Mouse (Mus musculus): Measurements from ENCODE around the gene Vamp5.
A peak's percentile ranks its signal among the peaks of the same experiment; 100 is the strongest.

GRCm38 (mm10) chr6:72378510-72379234 is 1.6 kb downstream of the Vamp5 start:
- TF ChIP-seq CTCF (IDR thresholded peaks at IDR 0.05) (peak; percentile 18; the same call in 1 of the 2 replicates), EP300 (IDR thresholded peaks at IDR 0.05; ENCODE audit: insufficient read depth, low read depth, low read length) (no peak)

Measured in heart, adult 2 months (tissue).